Mouse (Mus musculus): ENCODE data around the gene Inca1. TPM values are rescaled to one million over a fixed set of nuclear protein-coding genes. Genes with fewer than 3 reads are reported as not detected.

Inca1 gene
- polyA plus RNA-seq, 1 experiment = 0.76 TPM

- no peaks in the 10 kb centered on the region for H3K27me3 ChIP-seq (ENCODE audit: control insufficient read depth, insufficient read depth, low read length)
- peaks cover 6% of the 10 kb centered on the region for H3K36me3 ChIP-seq (ENCODE audit: control insufficient read depth, insufficient read depth, low read length)
- H3K4me1 ChIP-seq (ENCODE audit: control insufficient read depth, insufficient read depth, insufficient read length) = no peaks in the 10 kb centered on the region
- DNase-seq (ENCODE audit: low read depth in 1 of 2, low spot score in 2 of 2) = no peak
- H3K27ac ChIP-seq (ENCODE audit: insufficient read depth, low read length) = no peak overlapping the region
- WGBS = 87% methylated on average over 8 of the region's 8 CpGs
- TF ChIP-seq CTCF (IDR thresholded peaks at IDR 0.05; ENCODE audit: extremely low read depth, insufficient read depth, insufficient read length, insufficient replicate concordance) (no peak), POLR2A (IDR thresholded peaks at IDR 0.05; ENCODE audit: low read depth, low read length) (no peak)
- no peak overlapping the region for H3K4me3 ChIP-seq (ENCODE audit: extremely low read depth, insufficient read depth, insufficient read length)
These were observed 60.0 kb downstream of the Inca1 start for GRCm38 (mm10) chr11:70639976-70640375.

- no peak for DNase-seq (ENCODE audit: low read depth in 1 of 2, low spot score in 2 of 2)
- H3K27me3 ChIP-seq (ENCODE audit: control insufficient read depth, insufficient read depth, low read length) = no peaks in the 10 kb centered on the region
- H3K27ac ChIP-seq (ENCODE audit: insufficient read depth, low read length) = no peak within 1 kb of the TSS
- TF ChIP-seq POLR2A (IDR thresholded peaks at IDR 0.05; ENCODE audit: low read depth, low read length) (no peak), CTCF (IDR thresholded peaks at IDR 0.05; ENCODE audit: extremely low read depth, insufficient read depth, insufficient read length, insufficient replicate concordance) (no peak)
- no peak within 1 kb of the TSS for H3K4me3 ChIP-seq (ENCODE audit: extremely low read depth, insufficient read depth, insufficient read length)
- 13% methylated on average over 5 of the region's 5 CpGs for WGBS
- H3K4me1 ChIP-seq (ENCODE audit: control insufficient read depth, insufficient read depth, insufficient read length) = no peaks in the 10 kb centered on the region
- H3K36me3 ChIP-seq (ENCODE audit: control insufficient read depth, insufficient read depth, low read length) = no peaks in the 10 kb centered on the region
These were observed 61.2 kb downstream of the Inca1 start, which contains the start of gene Gp1ba for GRCm38 (mm10) chr11:70638714-70639278. Gene Gp1ba (plus strand): TSS chr11:70639122.

Other genes starting within 250 kb of the Inca1 start
- gene Med11, start 248.2 kb downstream of the Inca1 start, polyA plus RNA-seq (2012; rRNA removed) = 24.6 and 29.2 TPM in 2 replicates
- gene Zmynd15, start 240.7 kb downstream of the Inca1 start, polyA plus RNA-seq (2012; rRNA removed) = 10.5 and 10.6 TPM in 2 replicates
- 28.8 TPM in 2 replicates for gene Cxcl16, start 240.2 kb downstream of the Inca1 start, polyA plus RNA-seq (2012; rRNA removed)
- gene Tm4sf5, start 194.9 kb downstream of the Inca1 start, polyA plus RNA-seq (2012; rRNA removed) = 0.77 and 1.3 TPM in 2 replicates
- gene Vmo1, start 185.5 kb downstream of the Inca1 start, polyA plus RNA-seq (2012; rRNA removed) = 0.25 and 0.32 TPM in 2 replicates
- 0.18 TPM in 1 of 2 replicates, not detected in the other for gene Gltpd2, start 181.0 kb downstream of the Inca1 start, polyA plus RNA-seq (2012; rRNA removed)
- 125 and 155 TPM in 2 replicates for gene Psmb6, start 174.8 kb downstream of the Inca1 start, polyA plus RNA-seq (2012; rRNA removed)
- not detected in 2 replicates for gene Gm40193, start 167.2 kb downstream of the Inca1 start, polyA plus RNA-seq (2012; rRNA removed)
- 12.3 and 13.9 TPM in 2 replicates for gene Pld2, start 160.1 kb downstream of the Inca1 start, polyA plus RNA-seq (2012; rRNA removed)
- gene Mink1, start 137.3 kb downstream of the Inca1 start, polyA plus RNA-seq (2012; rRNA removed) = 74.8 and 91.9 TPM in 2 replicates
- not detected in 2 replicates for gene 4930544D05Rik, start 84.3 kb downstream of the Inca1 start, polyA plus RNA-seq (2012; rRNA removed)
- gene Chrne, start 80.9 kb downstream of the Inca1 start, polyA plus RNA-seq (2012; rRNA removed) = 0.66 and 0.99 TPM in 2 replicates
- gene Gp1ba, start 61.0 kb downstream of the Inca1 start, polyA plus RNA-seq (2012; rRNA removed) = 6.8 and 9.3 TPM in 2 replicates
- gene Rnf167, start 52.9 kb downstream of the Inca1 start, polyA plus RNA-seq (2012; rRNA removed) = 137 and 158 TPM in 2 replicates
- 73.0 and 78.7 TPM in 2 replicates for gene Slc25a11, start 52.7 kb downstream of the Inca1 start, polyA plus RNA-seq (2012; rRNA removed)
- 2,122 and 3,201 TPM in 2 replicates for gene Pfn1, start 45.5 kb downstream of the Inca1 start, polyA plus RNA-seq (2012; rRNA removed)
- gene Eno3, start 43.0 kb downstream of the Inca1 start, polyA plus RNA-seq (2012; rRNA removed) = 15.3 and 20.0 TPM in 2 replicates
- 20.0 and 20.2 TPM in 2 replicates for gene Spag7, start 30.7 kb downstream of the Inca1 start, polyA plus RNA-seq (2012; rRNA removed)
- gene Camta2, start 12.1 kb downstream of the Inca1 start, polyA plus RNA-seq (2012; rRNA removed) = 36.6 and 38.8 TPM in 2 replicates
- 17.5 and 19.5 TPM in 2 replicates for gene Kif1c, start 393 bp upstream of the Inca1 start, polyA plus RNA-seq (2012; rRNA removed)
- 1.2 and 1.4 TPM in 2 replicates for gene Zfp3, start 64.1 kb upstream of the Inca1 start, polyA plus RNA-seq (2012; rRNA removed)
- gene Scimp, start 112.4 kb upstream of the Inca1 start, polyA plus RNA-seq (2012; rRNA removed) = 6.8 and 7.6 TPM in 2 replicates
- gene Rabep1, start 144.6 kb upstream of the Inca1 start, polyA plus RNA-seq (2012; rRNA removed) = 2.3 TPM in 2 replicates